Mouse (Mus musculus): ENCODE measurements around the gene N4bp3. TPM values are rescaled to one million over a fixed set of nuclear protein-coding genes. Genes with fewer than 3 reads are reported as not detected.
"Not testable (repeated sequence)": the region's sequence is repeated elsewhere in the genome, so short reads cannot be mapped to it uniquely, and the experiment has no call there.

The N4bp3 gene
- 43.9 and 44.7 TPM in 2 replicates for polyA plus RNA-seq (2015; fragmentation: Nextera tagmentation; extraction: Ambion mirVana)

- Histone ChIP-seq H3K9me3 (ENCODE audit: low read length) (no peaks in the 10 kb centered on the region), H3K36me3 (ENCODE audit: insufficient read depth, low read length) (no peaks in the 10 kb centered on the region), H3K4me2 (replicated peaks; ENCODE audit: low read depth, low read length) (peak within 1 kb of the TSS; percentile 91), H3K4me1 (ENCODE audit: insufficient read depth, low read depth, low read length) (peaks cover under 1% of the 10 kb centered on the region; the same call in 1 of the 2 replicates), H3K4me3 (ENCODE audit: low read depth, low read length) (peak within 1 kb of the TSS; percentile 69), H3K27me3 (replicated peaks; ENCODE audit: insufficient read depth, low read length) (no peaks in the 10 kb centered on the region), H3K27ac (ENCODE audit: low read length) (peak within 1 kb of the TSS; percentile 83), H3K9ac (replicated peaks; ENCODE audit: low read depth) (peak within 1 kb of the TSS; percentile 74)
- no peak for TF ChIP-seq EP300 (IDR thresholded peaks at IDR 0.05)
- TF ChIP-seq CTCF (IDR thresholded peaks at IDR 0.05): peak; percentile 20
- WGBS: 1% methylated on average over 58 of the region's 70 CpGs
- ATAC-seq: peak; percentile 85
- peak; percentile 85 for DNase-seq (ENCODE audit: low spot score)
Measured at GRCm38 (mm10) chr11:51650691-51651515, at the start of gene N4bp3, which contains the start of gene D930048N14Rik. N4bp3 (minus strand) TSS chr11:51650842. D930048N14Rik (plus strand) TSS chr11:51650954.

GRCm38 (mm10) chr11:51694984-51695383 lies 44.3 kb upstream of the N4bp3 start:
- DNase-seq (ENCODE audit: low spot score) (no peak), ATAC-seq (no peak)
- no peaks in the 10 kb centered on the region for H3K27me3 ChIP-seq (replicated peaks; ENCODE audit: insufficient read depth, low read length)
- no peaks in the 10 kb centered on the region for H3K4me1 ChIP-seq (ENCODE audit: insufficient read depth, low read depth, low read length)
- WGBS: 91% methylated on average over 3 of the region's 3 CpGs
- no peak overlapping the region for H3K4me3 ChIP-seq (ENCODE audit: low read depth, low read length)
- no peaks in the 10 kb centered on the region for H3K9me3 ChIP-seq (ENCODE audit: low read length)
- H3K36me3 ChIP-seq (ENCODE audit: insufficient read depth, low read length): peaks cover 16% of the 10 kb centered on the region
- no peak overlapping the region for H3K9ac ChIP-seq (replicated peaks; ENCODE audit: low read depth)
- H3K4me2 ChIP-seq (replicated peaks; ENCODE audit: low read depth, low read length): no peak overlapping the region
- no peak overlapping the region for H3K27ac ChIP-seq (ENCODE audit: low read length)
- TF ChIP-seq CTCF (IDR thresholded peaks at IDR 0.05): no peak
- TF ChIP-seq EP300 (IDR thresholded peaks at IDR 0.05): no peak

GRCm38 (mm10) chr11:51690597-51690996 lies 40.0 kb upstream of the N4bp3 start:
- not testable (repeated sequence) for ATAC-seq; H3K9ac ChIP-seq (replicated peaks; ENCODE audit: low read depth); DNase-seq (ENCODE audit: low spot score); H3K27ac ChIP-seq (ENCODE audit: low read length); H3K9me3 ChIP-seq (ENCODE audit: low read length); H3K4me3 ChIP-seq (ENCODE audit: low read depth, low read length); H3K4me1 ChIP-seq (ENCODE audit: insufficient read depth, low read depth, low read length); H3K36me3 ChIP-seq (ENCODE audit: insufficient read depth, low read length); H3K27me3 ChIP-seq (replicated peaks; ENCODE audit: insufficient read depth, low read length); H3K4me2 ChIP-seq (replicated peaks; ENCODE audit: low read depth, low read length)
- WGBS: 95% methylated on average over 1 of the region's 3 CpGs

- Histone ChIP-seq H3K4me1 (ENCODE audit: insufficient read depth, low read depth, low read length) (no peaks in the 10 kb centered on the region), H3K9ac (replicated peaks; ENCODE audit: low read depth) (no peak overlapping the region), H3K36me3 (ENCODE audit: insufficient read depth, low read length) (0 out of 2 replicates have a peak, but pooled peaks cover 3% of the 10 kb centered on the region), H3K9me3 (ENCODE audit: low read length) (no peaks in the 10 kb centered on the region), H3K4me3 (ENCODE audit: low read depth, low read length) (peak overlapping the region; percentile 56), H3K27ac (ENCODE audit: low read length) (peak overlapping the region; percentile 99), H3K4me2 (replicated peaks; ENCODE audit: low read depth, low read length) (peak overlapping the region; percentile 71), H3K27me3 (replicated peaks; ENCODE audit: insufficient read depth, low read length) (no peaks in the 10 kb centered on the region)
- no peak for ATAC-seq
- DNase-seq (ENCODE audit: low spot score): no peak
- 21% methylated on average over 6 of the region's 6 CpGs for WGBS
- no peak for TF ChIP-seq CTCF (IDR thresholded peaks at IDR 0.05)
- no peak for TF ChIP-seq EP300 (IDR thresholded peaks at IDR 0.05)
Measured at GRCm38 (mm10) chr11:51689343-51689742, 38.7 kb upstream of the N4bp3 start.

GRCm38 (mm10) chr11:51688330-51689328 lies 38.0 kb upstream of the N4bp3 start, which contains the start of gene 0610009B22Rik:
0610009B22Rik (minus strand) TSS chr11:51688874.
- Histone ChIP-seq H3K4me3 (ENCODE audit: low read depth, low read length) (peak within 1 kb of the TSS; percentile 56), H3K27ac (ENCODE audit: low read length) (peak within 1 kb of the TSS; percentile 99), H3K9ac (replicated peaks; ENCODE audit: low read depth) (peak within 1 kb of the TSS; percentile 77), H3K27me3 (replicated peaks; ENCODE audit: insufficient read depth, low read length) (no peaks in the 10 kb centered on the region), H3K9me3 (ENCODE audit: low read length) (no peaks in the 10 kb centered on the region), H3K4me2 (replicated peaks; ENCODE audit: low read depth, low read length) (peak within 1 kb of the TSS; percentile 71), H3K4me1 (ENCODE audit: insufficient read depth, low read depth, low read length) (no peaks in the 10 kb centered on the region), H3K36me3 (ENCODE audit: insufficient read depth, low read length) (0 out of 2 replicates have a peak, but pooled peaks cover 3% of the 10 kb centered on the region)
- ATAC-seq: peak; percentile 99
- under 1% methylated on average over 60 of the region's 60 CpGs for WGBS
- peak; percentile 100 for DNase-seq (ENCODE audit: low spot score)
- no peak for TF ChIP-seq CTCF (IDR thresholded peaks at IDR 0.05)
- peak; percentile 58 for TF ChIP-seq EP300 (IDR thresholded peaks at IDR 0.05)

- H3K4me2 ChIP-seq (replicated peaks; ENCODE audit: low read depth, low read length): no peak overlapping the region
- 38% methylated on average over 8 of the region's 8 CpGs for WGBS
- no peak for DNase-seq (ENCODE audit: low spot score)
Measured at GRCm38 (mm10) chr11:51681976-51682374, 31.3 kb upstream of the N4bp3 start.

More at GRCm38 (mm10) chr11:51681976-51682374, 31.3 kb upstream of the N4bp3 start:
- TF ChIP-seq EP300 (IDR thresholded peaks at IDR 0.05) (no peak), CTCF (IDR thresholded peaks at IDR 0.05) (no peak)
- ATAC-seq: no peak
- Histone ChIP-seq H3K9me3 (ENCODE audit: low read length) (no peaks in the 10 kb centered on the region), H3K4me1 (ENCODE audit: insufficient read depth, low read depth, low read length) (no peaks in the 10 kb centered on the region), H3K27me3 (replicated peaks; ENCODE audit: insufficient read depth, low read length) (no peaks in the 10 kb centered on the region), H3K9ac (replicated peaks; ENCODE audit: low read depth) (no peak overlapping the region), H3K36me3 (ENCODE audit: insufficient read depth, low read length) (0 out of 2 replicates have a peak, but pooled peaks cover 3% of the 10 kb centered on the region), H3K27ac (ENCODE audit: low read length) (no peak overlapping the region), H3K4me3 (ENCODE audit: low read depth, low read length) (no peak overlapping the region)

Data from lung, postnatal 0 days (tissue).